Mouse (Mus musculus): ENCODE results near the gene Olfr640.

Gene Olfr640

DNA sequence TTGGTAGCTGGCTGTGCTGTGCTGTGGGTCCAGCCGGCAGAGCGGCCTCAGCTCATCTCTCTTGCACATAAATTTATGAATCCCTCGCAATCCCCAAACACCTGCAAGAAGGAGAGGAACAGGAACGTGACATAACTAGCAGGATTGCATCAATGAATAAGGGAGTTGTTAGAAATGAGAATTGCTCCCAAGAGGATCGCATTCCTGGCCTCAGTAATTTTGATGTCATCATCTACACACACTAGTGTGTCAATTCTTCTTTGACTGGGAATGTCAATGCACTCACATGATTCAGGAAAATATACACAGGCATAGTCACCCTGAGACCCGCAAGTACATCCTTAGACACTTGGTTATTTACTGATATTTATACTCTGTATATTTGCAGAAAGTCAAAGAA is at the start of gene Olfr640:
Gene Olfr640 (minus strand): TSS at position 101 of the 400 bp plus-strand sequence.
- no peak for DNase-seq

- no peak for DNase-seq
Measured at GRCm38 (mm10) chr7:104071769-104072168, 46.4 kb upstream of the Olfr640 start, which contains the start of gene Olfr644. Olfr644 (minus strand) TSS chr7:104071869.

- DNase-seq: no peak
Measured at GRCm38 (mm10) chr7:104061345-104061744, 36.0 kb upstream of the Olfr640 start, which contains the start of gene 4930516K23Rik. 4930516K23Rik (minus strand) TSS chr7:104061445.

- DNase-seq: no peak
Measured at GRCm38 (mm10) chr7:104059215-104059614, 33.8 kb upstream of the Olfr640 start.

DNA sequence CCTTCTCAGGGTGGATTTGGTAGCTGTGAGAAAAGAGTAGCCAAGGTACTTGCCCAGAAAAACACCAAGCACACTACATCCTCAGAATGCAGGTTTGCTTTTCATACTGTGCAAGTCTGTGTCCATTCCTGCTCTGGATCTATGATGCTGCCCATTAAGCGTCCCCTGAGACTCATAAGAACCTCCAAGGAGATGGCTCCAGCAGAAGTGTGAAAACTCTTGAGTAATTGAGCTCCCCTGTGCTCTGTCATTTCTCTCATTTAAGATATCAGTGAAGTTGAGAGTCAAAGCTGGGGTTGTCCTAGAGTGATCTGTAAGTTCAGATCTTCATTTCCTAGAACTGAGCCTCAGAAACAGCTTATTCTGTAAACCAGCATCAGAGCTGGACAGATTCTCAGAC is 27.2 kb upstream of the Olfr640 start, which contains the start of gene Olfr642:
Gene Olfr642 (minus strand): TSS at position 101 of the 400 bp plus-strand sequence.
- no peak for DNase-seq

DNA sequence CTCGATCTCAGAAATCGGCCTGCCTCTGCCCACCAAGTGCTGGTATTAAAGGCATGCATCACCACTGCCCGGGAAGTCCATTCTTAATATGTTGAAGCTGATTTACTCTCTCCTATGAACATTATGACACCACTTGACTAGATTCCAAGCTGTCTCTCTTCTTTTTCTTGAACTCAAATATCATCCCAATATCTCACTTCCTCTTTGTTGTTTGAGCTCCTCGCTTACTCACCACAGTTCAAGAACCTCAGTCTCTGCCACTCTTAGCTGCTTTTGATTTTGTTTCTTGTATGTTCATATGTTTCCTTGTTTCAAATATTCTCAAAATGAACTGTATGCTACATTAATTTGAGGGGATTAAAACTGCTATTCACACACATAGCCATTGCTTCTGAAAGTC is 25.4 kb upstream of the Olfr640 start:
- DNase-seq: no peak

- no peak for DNase-seq
Measured at GRCm38 (mm10) chr7:104035145-104035544, 9.8 kb upstream of the Olfr640 start, which contains the start of gene Olfr641. Olfr641 (plus strand) TSS chr7:104035445.

GRCm38 (mm10) chr7:104026978-104027377 is 1.6 kb upstream of the Olfr640 start:
- DNase-seq: no peak

GRCm38 (mm10) chr7:104021651-104022050 is 3.7 kb downstream of the Olfr640 start:
- DNase-seq: no peak

DNA sequence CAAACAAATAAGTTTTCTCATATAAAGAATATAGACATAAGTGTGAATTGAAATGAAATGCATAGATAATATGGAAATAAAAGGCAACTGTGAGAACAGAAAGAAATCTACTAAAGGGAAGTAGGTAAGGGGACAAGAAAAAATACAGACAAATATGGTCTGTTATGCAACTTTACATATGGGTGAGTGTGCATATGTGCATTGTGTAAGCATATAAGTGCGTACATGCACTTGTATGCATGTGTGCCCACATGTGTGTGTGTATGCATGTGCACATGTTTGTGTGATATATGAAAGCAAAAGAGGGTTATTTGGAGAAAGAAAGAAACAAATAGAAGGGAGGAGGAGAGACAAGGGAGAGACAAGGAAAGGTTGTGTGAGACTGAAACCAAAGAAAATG is 6.4 kb downstream of the Olfr640 start:
- no peak for DNase-seq

- DNase-seq: no peak
Measured at GRCm38 (mm10) chr7:104017203-104017602, 8.2 kb downstream of the Olfr640 start, which contains the start of gene Olfr639. Olfr639 (minus strand) TSS chr7:104017303.

DNA sequence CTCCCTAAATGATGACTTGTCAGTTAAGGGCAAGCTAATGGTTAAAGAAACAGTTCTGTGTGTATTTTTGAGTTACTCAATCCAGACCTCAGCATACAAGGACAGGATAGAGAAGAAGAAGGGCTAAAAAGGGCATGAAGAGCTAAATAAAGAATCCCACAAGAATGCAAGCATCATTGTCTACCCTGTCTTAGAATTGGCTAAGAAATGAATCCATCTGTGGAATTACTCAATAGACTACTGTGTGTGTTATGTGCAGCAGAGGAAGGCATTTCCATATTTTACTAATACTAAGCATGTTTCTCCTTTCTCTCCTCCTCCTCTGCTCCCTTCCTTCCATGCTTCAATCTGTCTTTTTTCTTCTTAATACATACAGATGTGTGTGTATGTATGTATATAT is 26.2 kb downstream of the Olfr640 start:
- DNase-seq: no peak

DNA sequence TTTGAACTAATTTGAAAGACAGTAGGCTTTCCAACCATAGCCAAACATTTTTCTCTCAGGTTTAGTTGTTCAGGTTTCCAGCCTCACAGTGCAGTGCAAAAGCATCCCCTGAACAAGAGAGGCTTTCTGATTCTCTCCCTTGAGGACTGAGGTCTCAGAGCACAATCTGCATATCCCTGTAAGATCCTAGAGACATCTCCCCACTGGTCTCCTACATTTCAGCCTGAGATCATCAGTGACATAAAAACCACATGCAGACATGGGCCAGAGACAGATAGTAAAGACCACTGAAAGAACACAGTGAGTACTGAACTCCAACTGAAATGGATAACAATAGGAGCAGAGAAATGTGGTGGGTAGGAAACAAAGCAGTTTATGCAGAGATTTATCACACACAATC is 26.9 kb downstream of the Olfr640 start, which contains the start of gene Olfr638:
Gene Olfr638 (plus strand): TSS at position 301 of the 400 bp plus-strand sequence.
- no peak for DNase-seq

- DNase-seq: no peak
Measured at GRCm38 (mm10) chr7:103971782-103972181, 53.6 kb downstream of the Olfr640 start.

DNA sequence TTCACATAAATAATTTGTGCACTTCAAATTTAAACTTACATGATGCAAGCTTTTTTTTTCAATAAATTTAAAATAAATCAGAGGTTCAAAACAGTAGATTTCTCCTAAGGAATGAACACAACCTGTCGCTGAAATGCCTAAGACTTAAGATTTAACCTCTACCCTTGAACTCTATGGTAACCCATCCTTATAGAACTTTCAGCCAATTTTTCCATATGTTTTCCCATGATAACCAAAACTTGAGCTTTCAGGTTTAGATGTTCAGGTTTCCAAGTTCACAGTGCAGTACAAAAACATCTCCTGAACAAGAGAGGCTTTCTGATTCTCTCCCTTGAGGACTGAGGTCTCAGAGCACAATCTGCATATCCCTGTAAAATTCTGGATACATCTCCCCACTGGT is 54.5 kb downstream of the Olfr640 start, which contains the start of gene Olfr635:
Gene Olfr635 (plus strand): TSS at position 301 of the 400 bp plus-strand sequence.
- no peak for DNase-seq

Measured in kidney, postnatal 10 days (tissue).